Mouse (Mus musculus) lung, adult 2 months (tissue): Measurements from ENCODE around the gene Akr1b3.

Experiments
- CTCF ChIP-seq: fragments of 200-500 bp; IDR thresholded peaks from 2 replicates; pipeline ENCODE4 v1.5.1; 2011; ENCODE audit warnings: mild to moderate bottlenecking, low read length, control low read depth; ENCODE audit not compliant: insufficient read depth
- POLR2A ChIP-seq: fragments of 200-500 bp; IDR thresholded peaks from 2 replicates; pipeline ENCODE4 v1.6.1; 2011; ENCODE audit warnings: low read depth, mild to moderate bottlenecking, control low read depth, low read length, borderline replicate concordance; ENCODE audit errors: extremely low read depth

DNA sequence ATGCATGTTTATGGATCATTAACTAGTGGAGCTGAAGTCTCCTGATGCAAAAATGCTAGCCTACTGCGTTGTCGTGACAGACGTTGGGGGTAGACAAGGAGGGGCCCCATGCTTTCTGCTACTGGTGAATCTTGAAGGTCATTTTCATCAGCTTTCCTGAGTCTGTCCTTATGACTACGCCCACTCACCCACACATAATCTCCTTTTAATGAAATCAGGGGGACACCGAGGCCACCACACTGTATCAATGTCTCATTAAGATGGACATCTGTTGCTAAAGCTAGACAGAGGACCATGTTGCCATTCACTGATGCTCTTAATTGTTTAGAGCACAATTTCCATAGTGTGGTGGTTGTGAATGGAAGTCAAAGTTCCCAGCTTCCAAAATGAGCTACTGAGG lies 58.7 kb downstream of the Akr1b3 start:
- TF ChIP-seq CTCF = no peak
- no peak for TF ChIP-seq POLR2A
